Mouse (Mus musculus) thymus, adult 2 months (tissue): Measurements from ENCODE around the gene H2-Oa.

Experiments
- CTCF ChIP-seq: fragments of 200-500 bp; IDR thresholded peaks from 2 replicates; pipeline ENCODE4 v1.5.1; 2012; ENCODE audit warnings: mild to moderate bottlenecking, control low read depth, low read length, moderate library complexity, borderline replicate concordance; ENCODE audit not compliant: control insufficient read depth, poor library complexity, insufficient read depth; ENCODE audit errors: extremely low read depth
- POLR2A ChIP-seq: fragments of 200-500 bp; IDR thresholded peaks from 2 replicates; pipeline ENCODE4 v1.6.1; 2012; ENCODE audit warnings: mild to moderate bottlenecking, low read length, control low read depth, moderate library complexity; ENCODE audit not compliant: control insufficient read depth, poor library complexity, insufficient read depth; ENCODE audit errors: extremely low read depth

DNA sequence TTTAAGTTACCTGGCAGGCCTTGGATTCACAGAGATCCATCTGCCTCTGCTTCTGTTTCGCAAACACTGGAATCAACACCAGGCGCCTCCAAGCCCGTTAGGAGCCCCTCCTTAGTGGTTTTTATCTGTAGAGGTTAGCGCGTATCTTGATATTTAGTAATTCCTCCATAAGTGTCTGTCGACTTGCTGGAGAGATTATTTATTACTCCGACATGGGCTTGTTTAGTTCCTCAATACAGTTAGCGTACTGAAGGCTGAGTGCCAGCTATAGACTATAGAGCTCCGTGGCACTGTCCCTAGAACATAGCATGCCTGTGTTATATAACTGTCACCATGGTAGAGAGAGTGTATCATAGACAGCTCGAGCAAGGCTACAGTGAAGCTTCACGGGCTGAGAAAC, 4.0 kb upstream of the H2-Oa start:
- TF ChIP-seq POLR2A (no peak), CTCF (no peak)
